Comparison of ENCODE assay signal across 15 mouse cellular contexts in genomic region chr5:113608511-113608910, GRCm38 (mm10). TPM values are rescaled to one million over a fixed set of nuclear protein-coding genes. Genes with fewer than 3 reads are reported as not detected.
DNase-seq lines count a peak whose midpoint lies in the region; ATAC-seq and TF ChIP-seq lines count a peak whose summit lies in the region.
"Had no signal": no experiment of that assay in that cellular context is flagged by ENCODE, and none has a peak within 500 bp of the region (broad histone marks: within the 10 kb centered on the region; RNA-seq: fewer than 3 reads in every experiment).

No protein-coding gene starts in this region.

- H3K27ac ChIP-seq in gastrocnemius, adult 2 months = peak overlapping the region; percentile 75
- 0 out of 2 replicates have a peak overlapping the region, but pooled peaks have one; percentile 12 for H3K27ac ChIP-seq in lung, embryonic 14.5 days (ENCODE audit: low read depth)
- H3K27ac ChIP-seq in ES-E14 (ENCODE audit: insufficient read depth, low read depth, low read length, poor library complexity, severe bottlenecking) = no peak overlapping the region
- no peak overlapping the region for H3K27ac ChIP-seq in neural tube, embryonic 12.5 days

- H3K4me2 ChIP-seq in lung, embryonic 14.5 days = no peak overlapping the region
- H3K4me2 ChIP-seq in neural tube, embryonic 12.5 days (replicated peaks) = 0 out of 2 replicates have a peak overlapping the region, but pooled peaks have one; percentile 3

- no peak overlapping the region for H3K9ac ChIP-seq in lung, embryonic 14.5 days
- peak overlapping the region; percentile 45 for H3K9ac ChIP-seq in ES-E14 (ENCODE audit: insufficient read depth, low read depth, low read length, poor library complexity, severe bottlenecking)
- no peak overlapping the region for H3K9ac ChIP-seq in neural tube, embryonic 12.5 days

- no peaks in the 10 kb centered on the region for H3K9me3 ChIP-seq in lung, embryonic 14.5 days (ENCODE audit: low read depth, low read length)
- H3K9me3 ChIP-seq in ES-E14 (ENCODE audit: control insufficient read depth, insufficient read depth, low read depth, low read length) = no peaks in the 10 kb centered on the region
- H3K9me3 ChIP-seq in neural tube, embryonic 12.5 days = no peaks in the 10 kb centered on the region
- H3K9me3 ChIP-seq: forebrain, embryonic 10.5 days had no signal

- H3K4me1 ChIP-seq in lung, embryonic 14.5 days (ENCODE audit: insufficient read depth) = peaks cover 15% of the 10 kb centered on the region
- H3K4me1 ChIP-seq in ES-E14 (ENCODE audit: control insufficient read depth in 2 of 2, insufficient read depth in 2 of 2, low read length in 2 of 2, poor library complexity in 1 of 2) = peaks cover 4 to 14% of the 10 kb centered on the region in 2 experiments; a peak in 3 of 4 replicates
- H3K4me1 ChIP-seq in neural tube, embryonic 12.5 days = peaks cover 29% of the 10 kb centered on the region

- TF ChIP-seq CTCF in gastrocnemius, adult 2 months (IDR thresholded peaks at IDR 0.05) = no peak
- no peak for TF ChIP-seq CTCF in lung, embryonic 14.5 days (IDR thresholded peaks at IDR 0.05; ENCODE audit: low read depth)

- H3K27me3 ChIP-seq in lung, embryonic 14.5 days (ENCODE audit: insufficient read depth, low read length) = no peaks in the 10 kb centered on the region
- H3K27me3 ChIP-seq in neural tube, embryonic 12.5 days (replicated peaks) = no peaks in the 10 kb centered on the region

- intact Hi-C loops in gastrocnemius, adult 2 months (cut with DNase I) = no loop called here

- H3K36me3 ChIP-seq in lung, embryonic 14.5 days (ENCODE audit: insufficient read depth) = no peaks in the 10 kb centered on the region
- peaks cover 5% of the 10 kb centered on the region; the same call in 1 of the 2 replicates for H3K36me3 ChIP-seq in ES-E14 (ENCODE audit: control insufficient read depth, insufficient read depth, low read length, poor library complexity, severe bottlenecking)
- no peaks in the 10 kb centered on the region for H3K36me3 ChIP-seq in neural tube, embryonic 12.5 days
- H3K36me3 ChIP-seq: forebrain, embryonic 10.5 days; G1E had no signal

- WGBS in lung, embryonic 14.5 days = 75% methylated on average over 8 of the region's 8 CpGs
- WGBS in neural tube, embryonic 12.5 days = 75% methylated on average over 8 of the region's 8 CpGs

- H3K4me3 ChIP-seq in gastrocnemius, adult 2 months = no peak overlapping the region
- H3K4me3 ChIP-seq in lung, embryonic 14.5 days (ENCODE audit: low read depth, low read length) = no peak overlapping the region
- no peak overlapping the region for H3K4me3 ChIP-seq in ES-E14 (ENCODE audit: insufficient read depth in 1 of 2, low read depth in 1 of 2, low read length in 2 of 2, poor library complexity in 1 of 2, severe bottlenecking in 1 of 2)
- H3K4me3 ChIP-seq in neural tube, embryonic 12.5 days = no peak overlapping the region
- H3K4me3 ChIP-seq: forebrain, embryonic 10.5 days had no signal

- no peak for DNase-seq in gastrocnemius, adult 2 months
- DNase-seq in gastrocnemius, postnatal 10 days = no peak
- no peak for DNase-seq in lung, embryonic 14.5 days
- DNase-seq in lung, postnatal 4 days = no peak
- DNase-seq in ES-E14 (ENCODE audit: low read depth, low spot score) = no peak
- DNase-seq in urinary bladder, postnatal 36 days (ENCODE audit: low spot score in 2 of 2) = no peak
- no peak for DNase-seq in urinary bladder, postnatal 25 days (ENCODE audit: low spot score)
- DNase-seq: adrenal gland, adult 8-10 months; cerebellum, adult 2 months; kidney, adult 11 months; lung, adult 18-20 months; midbrain, embryonic 14.5 days had no signal

- in situ Hi-C loops in ES-E14 (cut with MboI; ENCODE audit: low sequenced_read_pairs in 2 of 2, unreplicated experiment in 2 of 2) = no loop called here

- no peak for ATAC-seq in lung, embryonic 14.5 days (ENCODE audit: insufficient read depth)
- ATAC-seq in neural tube, embryonic 12.5 days (ENCODE audit: low FRiP score, low read depth) = no peak

TF ChIP-seq in ES-E14, 5 proteins besides CTCF, POLR2A, EP300 and RAD21:
- TF ChIP-seq ZNF384 (IDR thresholded peaks at IDR 0.05; ENCODE audit: low read depth, low read length) (no peak), HCFC1 (IDR thresholded peaks at IDR 0.05; ENCODE audit: borderline replicate concordance, insufficient read depth, low read length) (no peak), MAFK (IDR thresholded peaks at IDR 0.05; ENCODE audit: insufficient read depth, low read depth, low read length) (no peak)

RNA-seq across cellular contexts. Expression of gene Cmklr1, which starts 41.7 kb away (rescaled TPM):
- total RNA-seq in gastrocnemius, adult 2 months (2021) = 10 to 100 TPM; 10.8 to 17.1 TPM
- 10 to 100 TPM; 13.7 to 15.2 TPM for total RNA-seq in gastrocnemius, postnatal 10 days (2021)
- 8.3 and 11.1 TPM in 2 replicates for polyA plus RNA-seq in lung, embryonic 14.5 days (2014; fragmentation: Nextera tagmentation; extraction: Ambion mirVana)
- total RNA-seq in ES-E14 (2012; rRNA removed) = 10.4 and 24.4 TPM in 2 replicates
- polyA plus RNA-seq in neural tube, embryonic 12.5 days (2016; fragmentation: Nextera tagmentation; extraction: Ambion mirVana) = 2.2 and 2.3 TPM in 2 replicates
- polyA plus RNA-seq: G1E had no signal

Comparison
In these comparisons a context has a peak if more than half of its experiments do, and no peak if none do; other contexts are left out.
1. H3K27ac ChIP-seq: peak in gastrocnemius, adult 2 months (single experiment) and lung, embryonic 14.5 days (single experiment); none in ES-E14 (single experiment) and neural tube, embryonic 12.5 days (single experiment).